Mouse (Mus musculus): ENCODE data around the gene Il4i1. TPM values are rescaled to one million over a fixed set of nuclear protein-coding genes. Genes with fewer than 3 reads are reported as not detected.

Il4i1 gene
- polyA plus RNA-seq, 1 experiment from 2014 or later, result 2.0 TPM

DNA sequence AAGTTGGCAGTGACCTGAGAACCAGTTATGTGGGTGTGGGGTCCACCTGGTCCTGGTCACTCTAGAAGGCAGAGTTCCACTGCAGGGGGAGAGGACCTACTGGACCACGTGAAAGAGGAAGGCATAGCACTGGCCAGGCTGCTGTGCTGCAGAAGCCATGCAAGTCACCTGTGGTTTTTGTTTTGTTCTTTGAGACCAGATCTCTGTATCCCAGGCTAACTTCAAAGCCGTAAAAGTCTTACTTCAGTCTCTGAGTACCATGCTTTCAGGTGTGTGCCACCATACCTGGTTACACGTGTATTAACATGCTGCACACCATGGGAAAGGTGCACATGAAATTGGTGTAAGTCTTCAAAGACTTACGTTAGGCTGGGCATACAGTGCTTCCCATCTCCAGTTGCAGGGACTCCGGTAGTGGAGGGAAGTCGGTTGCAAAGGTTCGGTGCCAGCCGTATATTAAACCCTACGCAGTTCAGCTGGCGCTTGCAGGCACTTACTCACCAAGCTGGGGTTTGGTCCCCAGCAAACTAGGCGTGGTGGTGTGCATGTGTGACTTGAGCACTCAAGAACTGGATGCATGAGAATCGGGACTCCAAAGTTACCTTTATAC lies 35.5 kb downstream of the Il4i1 start:
- H3K36me3 ChIP-seq, result peaks cover 18% of the 10 kb centered on the region
- H3K4me2 ChIP-seq, result no peak overlapping the region
- ATAC-seq (ENCODE audit: low read depth), result no peak
- peaks cover 69% of the 10 kb centered on the region for H3K4me1 ChIP-seq (replicated peaks)
- 92% methylated on average over 12 of the region's 12 CpGs for WGBS
- H3K9me3 ChIP-seq, result no peaks in the 10 kb centered on the region
- H3K4me3 ChIP-seq, result no peak overlapping the region
- H3K9ac ChIP-seq, result peak overlapping the region; percentile 89; the same call in 1 of the 2 replicates
- H3K27me3 ChIP-seq, result no peaks in the 10 kb centered on the region
- H3K27ac ChIP-seq (replicated peaks), result no peak overlapping the region

DNA sequence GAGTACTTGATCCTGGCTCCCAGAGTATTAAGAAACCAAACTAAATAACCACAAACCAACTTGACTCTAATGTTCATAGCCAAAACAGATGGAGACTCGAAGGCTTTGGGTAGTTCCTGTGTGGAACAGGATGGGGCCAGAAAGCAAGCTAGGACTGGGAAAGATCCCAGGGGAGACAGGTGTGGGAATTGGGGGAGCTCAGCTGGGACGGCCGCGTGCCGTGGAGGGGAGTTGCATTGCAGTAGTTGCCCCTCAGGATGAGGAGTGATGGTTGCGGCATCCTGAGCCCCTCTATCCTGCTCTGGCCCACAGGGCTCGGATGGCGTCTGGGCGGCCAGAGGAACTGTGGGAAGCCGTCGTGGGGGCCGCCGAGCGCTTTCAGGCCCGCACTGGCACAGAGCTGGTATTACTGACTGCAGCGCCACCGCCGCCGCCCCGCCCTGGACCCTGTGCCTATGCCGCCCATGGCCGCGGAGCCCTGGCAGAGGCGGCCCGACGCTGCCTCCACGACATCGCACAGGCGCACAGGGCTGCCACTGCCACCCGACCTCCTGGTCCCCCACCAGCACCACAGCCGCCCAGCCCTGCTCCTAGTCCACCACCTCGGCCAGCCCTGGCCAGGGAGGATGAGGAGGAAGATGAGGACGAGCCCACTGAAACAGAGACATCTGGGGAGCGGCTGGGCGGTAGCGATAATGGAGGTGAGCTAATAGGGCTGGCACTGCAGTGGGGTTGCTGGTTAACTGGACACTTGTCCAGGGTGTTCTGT lies 36.3 kb downstream of the Il4i1 start:
- no peak for ATAC-seq (ENCODE audit: low read depth)
- H3K27me3 ChIP-seq, result no peaks in the 10 kb centered on the region
- no peaks in the 10 kb centered on the region for H3K9me3 ChIP-seq
- H3K4me1 ChIP-seq (replicated peaks), result peaks cover 67% of the 10 kb centered on the region
- H3K4me2 ChIP-seq, result peak overlapping the region; percentile 77; the same call in 1 of the 2 replicates
- WGBS, result 91% methylated on average over 36 of the region's 36 CpGs
- peaks cover 16% of the 10 kb centered on the region for H3K36me3 ChIP-seq
- no peak overlapping the region for H3K27ac ChIP-seq (replicated peaks)
- no peak overlapping the region for H3K4me3 ChIP-seq
- no peak overlapping the region for H3K9ac ChIP-seq

GRCm38 (mm10) chr7:44853065-44853464 lies 36.9 kb downstream of the Il4i1 start:
- 98% methylated on average over 2 of the region's 2 CpGs for WGBS
- H3K4me1 ChIP-seq (replicated peaks), result peaks cover 66% of the 10 kb centered on the region
- H3K9ac ChIP-seq, result peak overlapping the region; percentile 81; the same call in 1 of the 2 replicates
- H3K4me3 ChIP-seq, result no peak overlapping the region
- H3K9me3 ChIP-seq, result no peaks in the 10 kb centered on the region
- no peak for ATAC-seq (ENCODE audit: low read depth)
- H3K36me3 ChIP-seq, result peaks cover 16% of the 10 kb centered on the region
- H3K27ac ChIP-seq (replicated peaks), result no peak overlapping the region
- peak overlapping the region; percentile 77; the same call in 1 of the 2 replicates for H3K4me2 ChIP-seq
- H3K27me3 ChIP-seq, result no peaks in the 10 kb centered on the region

- peak overlapping the region; percentile 77 for H3K4me2 ChIP-seq
- H3K4me3 ChIP-seq, result peak overlapping the region; percentile 43
- H3K9ac ChIP-seq, result peak overlapping the region; percentile 81
- 30% methylated on average over 26 of the region's 26 CpGs for WGBS
- peak overlapping the region; percentile 93 for H3K27ac ChIP-seq (replicated peaks)
- peaks cover 16% of the 10 kb centered on the region for H3K36me3 ChIP-seq
- H3K27me3 ChIP-seq, result no peaks in the 10 kb centered on the region
- no peak for ATAC-seq (ENCODE audit: low read depth)
- no peaks in the 10 kb centered on the region for H3K9me3 ChIP-seq
- peaks cover 72% of the 10 kb centered on the region for H3K4me1 ChIP-seq (replicated peaks)
These were observed 37.6 kb downstream of the Il4i1 start for GRCm38 (mm10) chr7:44853596-44854355.

GRCm38 (mm10) chr7:44854356-44855031 lies 38.3 kb downstream of the Il4i1 start:
- Histone ChIP-seq H3K9ac (peak overlapping the region; percentile 81), H3K4me1 (replicated peaks) (peaks cover 72% of the 10 kb centered on the region)

DNA sequence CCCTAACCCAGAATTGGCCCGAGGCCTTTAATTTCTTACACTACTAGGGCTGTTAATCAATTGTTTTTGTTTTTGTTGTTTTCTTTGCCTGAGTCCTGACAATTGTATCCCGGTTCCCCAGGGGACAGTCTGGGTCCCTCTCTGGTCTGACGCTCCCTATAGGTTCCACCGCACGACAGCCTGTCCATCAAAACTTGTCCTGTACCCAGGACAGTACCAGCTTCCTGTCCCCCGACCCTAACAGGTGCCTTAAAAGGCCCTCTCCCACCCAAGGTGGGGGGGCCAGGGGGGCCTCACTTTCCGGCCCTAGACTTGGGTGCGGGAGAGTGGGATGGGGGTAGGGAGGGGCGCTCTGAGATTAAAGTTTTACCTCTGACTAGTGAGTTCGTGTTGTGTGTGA lies 38.8 kb downstream of the Il4i1 start:
- H3K9me3 ChIP-seq, result no peaks in the 10 kb centered on the region
- peaks cover 72% of the 10 kb centered on the region for H3K4me1 ChIP-seq (replicated peaks)
- no peak for ATAC-seq (ENCODE audit: low read depth)
- peak overlapping the region; percentile 77 for H3K4me2 ChIP-seq
- H3K9ac ChIP-seq, result peak overlapping the region; percentile 81
- H3K27ac ChIP-seq (replicated peaks), result peak overlapping the region; percentile 93
- H3K27me3 ChIP-seq, result no peaks in the 10 kb centered on the region
- peak overlapping the region; percentile 43 for H3K4me3 ChIP-seq
- WGBS, result 37% methylated on average over 10 of the region's 10 CpGs
- peaks cover 16% of the 10 kb centered on the region for H3K36me3 ChIP-seq

More at GRCm38 (mm10) chr7:44854356-44855031, 38.3 kb downstream of the Il4i1 start:
- Histone ChIP-seq H3K9me3 (no peaks in the 10 kb centered on the region), H3K27ac (replicated peaks) (peak overlapping the region; percentile 93), H3K36me3 (peaks cover 16% of the 10 kb centered on the region), H3K4me2 (peak overlapping the region; percentile 77), H3K27me3 (no peaks in the 10 kb centered on the region), H3K4me3 (peak overlapping the region; percentile 43)
- under 1% methylated on average over 45 of the region's 45 CpGs for WGBS
- ATAC-seq (ENCODE audit: low read depth), result 0 out of 2 replicates have a peak, but pooled peaks have one; percentile 1

- no peak for ATAC-seq (ENCODE audit: low read depth)
- Histone ChIP-seq H3K27me3 (no peaks in the 10 kb centered on the region), H3K27ac (replicated peaks) (peak overlapping the region; percentile 95), H3K4me1 (replicated peaks) (peaks cover 73% of the 10 kb centered on the region), H3K4me3 (peak overlapping the region; percentile 73), H3K36me3 (peaks cover 16% of the 10 kb centered on the region), H3K9ac (peak overlapping the region; percentile 93), H3K9me3 (no peaks in the 10 kb centered on the region), H3K4me2 (peak overlapping the region; percentile 97)
- WGBS, result 66% methylated on average over 9 of the region's 9 CpGs
These were observed 40.2 kb downstream of the Il4i1 start for GRCm38 (mm10) chr7:44856265-44856916.

GRCm38 (mm10) chr7:44857042-44857552 lies 40.9 kb downstream of the Il4i1 start, which contains the start of gene Pnkp:
Pnkp (plus strand) TSS chr7:44857139.
- WGBS, result under 1% methylated on average over 32 of the region's 32 CpGs
- H3K9ac ChIP-seq, result peak within 1 kb of the TSS; percentile 93
- H3K4me1 ChIP-seq (replicated peaks), result peaks cover 73% of the 10 kb centered on the region
- peak within 1 kb of the TSS; percentile 95 for H3K27ac ChIP-seq (replicated peaks)
- peak within 1 kb of the TSS; percentile 97 for H3K4me2 ChIP-seq
- H3K4me3 ChIP-seq, result peak within 1 kb of the TSS; percentile 73
- no peaks in the 10 kb centered on the region for H3K27me3 ChIP-seq
- no peaks in the 10 kb centered on the region for H3K9me3 ChIP-seq
- peak; percentile 36 for ATAC-seq (ENCODE audit: low read depth)
- H3K36me3 ChIP-seq, result peaks cover 23% of the 10 kb centered on the region

DNA sequence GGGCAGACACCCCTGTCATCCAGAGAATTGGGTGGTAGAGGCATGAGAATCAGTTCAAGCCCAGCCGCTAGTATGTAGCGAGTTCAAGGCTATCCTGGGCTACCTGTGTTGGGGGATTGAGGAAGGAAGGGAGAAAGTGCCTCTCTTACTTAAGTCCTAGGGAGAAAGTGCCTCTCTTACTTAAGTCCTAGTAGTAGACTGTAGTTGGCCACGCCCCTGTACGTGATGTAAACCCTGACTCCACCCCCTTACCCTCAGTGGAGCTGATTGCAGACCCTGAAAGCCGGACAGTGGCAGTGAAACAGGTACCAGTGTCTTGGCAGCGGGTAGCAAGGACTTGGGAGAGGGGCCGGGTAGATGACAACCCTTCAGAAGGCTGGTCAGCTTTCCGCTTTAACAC lies 41.7 kb downstream of the Il4i1 start:
- Histone ChIP-seq H3K9me3 (no peaks in the 10 kb centered on the region), H3K4me1 (replicated peaks) (peaks cover 67% of the 10 kb centered on the region), H3K9ac (peak overlapping the region; percentile 93), H3K36me3 (peaks cover 25% of the 10 kb centered on the region), H3K27me3 (no peaks in the 10 kb centered on the region), H3K4me3 (peak overlapping the region; percentile 73), H3K4me2 (peak overlapping the region; percentile 97), H3K27ac (replicated peaks) (peak overlapping the region; percentile 95)
- ATAC-seq (ENCODE audit: low read depth), result no peak
- WGBS, result 29% methylated on average over 8 of the region's 8 CpGs

GRCm38 (mm10) chr7:44859896-44860295 lies 43.7 kb downstream of the Il4i1 start:
- Histone ChIP-seq H3K36me3 (peaks cover 35% of the 10 kb centered on the region), H3K27me3 (no peaks in the 10 kb centered on the region), H3K4me2 (no peak overlapping the region), H3K9me3 (no peaks in the 10 kb centered on the region), H3K9ac (no peak overlapping the region), H3K27ac (replicated peaks) (no peak overlapping the region), H3K4me3 (no peak overlapping the region), H3K4me1 (replicated peaks) (peaks cover 60% of the 10 kb centered on the region)
- 92% methylated on average over 11 of the region's 11 CpGs for WGBS
- ATAC-seq (ENCODE audit: low read depth), result no peak
